Mouse (Mus musculus) ES-E14 (cell line): ENCODE measurements around the gene Fbxl8. TPM values are rescaled to one million over a fixed set of nuclear protein-coding genes. Genes with fewer than 3 reads are reported as not detected.
A peak's percentile ranks its signal among the peaks of the same experiment; 100 is the strongest.

ENCODE experiments used
- DNase-seq: peaks from one replicate; pipeline ENCODE4 v3.0.0-alpha.2; 2013; ENCODE audit warnings: low read depth, low spot score
- H3K27ac ChIP-seq: 2 replicates; pipeline ENCODE4 v1.5.1; 2012; ENCODE audit warnings: low read depth, mild to moderate bottlenecking, low read length, moderate library complexity, mixed read lengths; ENCODE audit not compliant: poor library complexity, insufficient read depth, severe bottlenecking
- H3K36me3 ChIP-seq: 2 replicates; pipeline ENCODE4 v1.6.1; 2012; ENCODE audit warnings: mild to moderate bottlenecking, low read length, moderate library complexity, mixed read lengths; ENCODE audit not compliant: control insufficient read depth, poor library complexity, insufficient read depth, severe bottlenecking
- H3K4me1 ChIP-seq, 2 experiments: fragments of 150-350 bp in 1 of 2; sonication (generic) in 1 of 2; 2 replicates each; pipeline ENCODE4 v1.6.1; 2012; ENCODE audit warnings: low read length in 2 of 2, mild to moderate bottlenecking in 1 of 2, mixed read lengths in 1 of 2; ENCODE audit not compliant: control insufficient read depth in 2 of 2, insufficient read depth in 2 of 2, poor library complexity in 1 of 2
- H3K4me3 ChIP-seq, 2 experiments: fragments of 150-350 bp in 1 of 2; sonication (generic) in 1 of 2; 2 replicates each; pipeline ENCODE4 v1.5.1; 2012; ENCODE audit warnings: low read length in 2 of 2, low read depth in 1 of 2, mild to moderate bottlenecking in 1 of 2, mixed read lengths in 1 of 2; ENCODE audit not compliant: insufficient read depth in 1 of 2, poor library complexity in 1 of 2, severe bottlenecking in 1 of 2
- H3K9ac ChIP-seq: 2 replicates; pipeline ENCODE4 v1.6.1; 2012; ENCODE audit warnings: low read depth, mild to moderate bottlenecking, low read length, mixed read lengths; ENCODE audit not compliant: poor library complexity, insufficient read depth, severe bottlenecking
- H3K9me3 ChIP-seq: fragments of 150-350 bp; sonication (generic); 2 replicates; pipeline ENCODE4 v1.6.1; 2012; ENCODE audit warnings: low read depth, mild to moderate bottlenecking, low read length; ENCODE audit not compliant: control insufficient read depth, insufficient read depth
- CHD2 ChIP-seq: IDR thresholded peaks from 2 replicates; pipeline ENCODE4 v1.6.1; 2014; ENCODE audit warnings: mild to moderate bottlenecking, low read depth, low read length, inconsistent platforms
- HCFC1 ChIP-seq: IDR thresholded peaks from 2 replicates; pipeline ENCODE4 v1.6.1; 2012; ENCODE audit warnings: low read length, inconsistent platforms, borderline replicate concordance; ENCODE audit not compliant: insufficient read depth
- MAFK ChIP-seq: IDR thresholded peaks from 2 replicates; pipeline ENCODE4 v1.6.1; 2014; ENCODE audit warnings: mild to moderate bottlenecking, low read depth, low read length, inconsistent platforms; ENCODE audit not compliant: insufficient read depth
- ZC3H11A ChIP-seq: IDR thresholded peaks from 2 replicates; pipeline ENCODE4 v1.6.1; 2012; ENCODE audit warnings: low read depth, mild to moderate bottlenecking, inconsistent platforms, low read length, borderline replicate concordance
- ZNF384 ChIP-seq: IDR thresholded peaks from 2 replicates; pipeline ENCODE4 v1.6.1; 2012; ENCODE audit warnings: low read depth, low read length, inconsistent platforms
- in situ Hi-C, 2 experiments: fragments of 600-800 bp; cut with MboI; formaldehyde crosslinking; loops; one replicate each; pipeline ENCODE4 v1.15.1; 2025; ENCODE audit warnings: low sequenced_read_pairs in 2 of 2, inconsistent platforms in 1 of 2; ENCODE audit not compliant: unreplicated experiment in 2 of 2
- total RNA-seq: library from RNA; depleted of rRNA; stranded (reverse); fragments of 300-350 nt; gene quantifications from 2 replicates; pipeline ENCODE4 v1.2.3, GENCODE M21; 2012; rRNA removed

The Fbxl8 gene
- 1.2 and 2.3 TPM in 2 replicates for total RNA-seq

GRCm38 (mm10) chr8:105264024-105264982 is at the start of gene Fbxl8, which contains the start of gene Tradd:
Fbxl8 (plus strand) TSS chr8:105264648.
Tradd (minus strand) TSS chr8:105264609.
- no peak within 1 kb of the TSS for H3K27ac ChIP-seq
- in situ Hi-C loops, result loop anchor here in 1 of 2 experiments (25.0 kb wide), 1 partner anchor 627 kb away; the partner anchor contains the start of genes Ciao2b and Rrad
- no peak for DNase-seq

GRCm38 (mm10) chr8:105217926-105218522 is 46.4 kb upstream of the Fbxl8 start:
- in situ Hi-C loops, result no loop called here
- H3K4me3 ChIP-seq, result no peak overlapping the region
- peak; percentile 51 for DNase-seq
- H3K9ac ChIP-seq, result no peak overlapping the region
- TF ChIP-seq CHD2 (no peak), ZNF384 (peak; percentile 92)
- H3K4me1 ChIP-seq, result no peaks in the 10 kb centered on the region; a peak in 1 of 4 replicates
- H3K9me3 ChIP-seq, result no peaks in the 10 kb centered on the region
- no peak overlapping the region for H3K27ac ChIP-seq
- peaks cover 2% of the 10 kb centered on the region; the same call in 1 of the 2 replicates for H3K36me3 ChIP-seq

More at GRCm38 (mm10) chr8:105264024-105264982, at the start of gene Fbxl8, which contains the start of gene Tradd:
- Histone ChIP-seq H3K36me3 (no peaks in the 10 kb centered on the region), H3K9ac (peak within 1 kb of the TSS; percentile 66), H3K4me3 (peak within 1 kb of the TSS; percentile 79 to 82), H3K4me1 (peaks cover 0 to 10% of the 10 kb centered on the region in 2 experiments; a peak in 2 of 4 replicates), H3K9me3 (no peaks in the 10 kb centered on the region)
- TF ChIP-seq CHD2 (no peak), ZC3H11A (no peak), MAFK (no peak), HCFC1 (no peak), ZNF384 (no peak)

- in situ Hi-C loops, result no loop called here
- TF ChIP-seq HCFC1, result no peak
- no peak for TF ChIP-seq ZC3H11A
- TF ChIP-seq ZNF384, result no peak
- TF ChIP-seq CHD2, result no peak
- no peak for TF ChIP-seq MAFK
- Histone ChIP-seq H3K9ac (no peak overlapping the region), H3K36me3 (no peaks in the 10 kb centered on the region), H3K27ac (no peak overlapping the region), H3K4me1 (peaks cover 2 to 4% of the 10 kb centered on the region in 2 experiments), H3K4me3 (0 out of 4 replicates have a peak overlapping the region, but pooled peaks of 1 of the 2 experiments have one; percentile 88), H3K9me3 (no peaks in the 10 kb centered on the region)
- DNase-seq, result no peak
Measured at GRCm38 (mm10) chr8:105223850-105224249, 40.6 kb upstream of the Fbxl8 start.

- Histone ChIP-seq H3K9me3 (no peaks in the 10 kb centered on the region), H3K27ac (peak within 1 kb of the TSS; percentile 61), H3K4me1 (peaks cover 4% of the 10 kb centered on the region in 2 experiments), H3K4me3 (peak within 1 kb of the TSS; percentile 88 to 94), H3K36me3 (no peaks in the 10 kb centered on the region), H3K9ac (peak within 1 kb of the TSS; percentile 91)
- TF ChIP-seq ZC3H11A (no peak), HCFC1 (peak; percentile 55; the same call in 1 of the 2 replicates), MAFK (peak; percentile 7; the same call in 1 of the 2 replicates), CHD2 (no peak)
- peak; percentile 91 for DNase-seq
- in situ Hi-C loops, result no loop called here
Measured at GRCm38 (mm10) chr8:105224413-105225271, 39.8 kb upstream of the Fbxl8 start, which contains the start of gene D230025D16Rik. D230025D16Rik (plus strand) TSS chr8:105225145.
